Mouse (Mus musculus) E14TG2a.4 (cell line): Measurements from ENCODE around the gene Plcxd2.

Experiments used
- CTCF ChIP-seq: conservative IDR thresholded peaks from 2 replicates; pipeline ENCODE4 v1.5.1; 2014; ENCODE audit warnings: low read length
- NANOG ChIP-seq: IDR thresholded peaks from 2 replicates; pipeline ENCODE4 v1.6.1; 2014; ENCODE audit warnings: borderline replicate concordance, low read length, mixed read lengths

GRCm38 (mm10) chr16:46033896-46034295, 23.9 kb upstream of the Plcxd2 start:
- TF ChIP-seq CTCF (no peak), NANOG (no peak)
